Mouse (Mus musculus): ENCODE measurements at regions not wholly inside any gene's neighbourhood (a gene's known extent, or its start where the extent isn't known, plus 50 kb on each side); places are given as distances from the start of the nearest gene placed in this dataset.

DNA sequence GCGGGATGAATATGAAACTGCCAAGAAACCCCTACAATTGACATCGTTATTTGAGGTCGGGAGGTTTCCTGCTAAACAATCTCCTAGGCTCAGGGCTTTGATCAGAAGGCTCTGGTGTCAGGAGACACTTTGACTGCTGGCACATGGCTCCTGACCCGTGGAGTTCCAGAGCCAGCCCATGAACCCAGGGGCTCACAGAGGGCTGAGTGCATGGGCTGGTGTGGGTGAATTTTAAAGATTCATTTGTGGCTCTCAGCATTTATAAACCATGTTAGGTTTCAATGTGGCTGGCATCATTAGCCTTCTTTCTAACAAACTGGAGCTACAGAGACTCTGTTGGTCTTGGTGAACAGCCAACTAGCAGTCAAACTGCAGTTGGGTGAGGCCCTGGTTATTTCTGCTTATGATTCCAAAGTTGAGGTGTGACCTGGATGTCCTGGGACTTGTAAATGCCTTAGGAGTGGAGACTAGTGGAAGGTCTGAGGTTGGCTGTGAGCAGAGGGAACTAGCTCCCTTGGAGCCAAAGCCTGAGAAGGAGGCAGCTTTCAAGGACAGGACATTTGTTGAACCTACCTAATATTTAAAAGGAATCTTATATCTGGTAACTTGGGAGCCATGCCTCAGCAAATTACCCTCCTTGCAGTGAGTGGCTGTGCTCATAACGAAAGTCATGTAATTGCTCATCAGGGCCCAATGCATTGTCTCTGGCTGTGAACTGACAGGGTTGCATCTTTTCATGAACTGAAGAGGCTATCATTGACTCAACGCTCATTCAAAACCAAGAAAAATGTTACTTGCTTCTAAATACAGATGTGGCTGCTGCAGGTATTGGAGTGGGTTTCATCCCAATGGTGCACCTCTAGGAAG lies 108.0 kb upstream of the Mki67 start:
- no peak for DNase-seq

DNA sequence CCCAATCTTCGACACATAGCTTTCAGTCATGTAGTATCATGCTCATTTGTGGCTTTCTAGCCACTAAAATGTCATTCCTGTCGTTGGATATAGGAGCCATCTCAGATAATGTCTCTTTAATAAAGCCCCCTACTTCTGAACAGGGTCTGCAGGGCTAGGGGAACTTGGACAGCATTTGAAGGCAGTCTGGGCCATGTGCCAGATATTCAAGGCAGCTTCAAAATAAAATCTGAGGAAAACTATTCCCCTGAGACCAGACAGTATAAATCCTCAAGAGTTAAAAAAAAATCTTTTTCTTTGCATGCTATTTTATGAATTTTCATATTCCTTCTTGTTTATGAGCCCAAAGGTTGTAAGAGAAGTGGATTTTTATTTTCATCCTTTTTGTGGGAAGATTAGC lies 113.1 kb upstream of the Mki67 start:
- no peak for DNase-seq

GRCm38 (mm10) chr7:135833425-135833824 lies 117.3 kb upstream of the Mki67 start:
- no peak for DNase-seq

DNA sequence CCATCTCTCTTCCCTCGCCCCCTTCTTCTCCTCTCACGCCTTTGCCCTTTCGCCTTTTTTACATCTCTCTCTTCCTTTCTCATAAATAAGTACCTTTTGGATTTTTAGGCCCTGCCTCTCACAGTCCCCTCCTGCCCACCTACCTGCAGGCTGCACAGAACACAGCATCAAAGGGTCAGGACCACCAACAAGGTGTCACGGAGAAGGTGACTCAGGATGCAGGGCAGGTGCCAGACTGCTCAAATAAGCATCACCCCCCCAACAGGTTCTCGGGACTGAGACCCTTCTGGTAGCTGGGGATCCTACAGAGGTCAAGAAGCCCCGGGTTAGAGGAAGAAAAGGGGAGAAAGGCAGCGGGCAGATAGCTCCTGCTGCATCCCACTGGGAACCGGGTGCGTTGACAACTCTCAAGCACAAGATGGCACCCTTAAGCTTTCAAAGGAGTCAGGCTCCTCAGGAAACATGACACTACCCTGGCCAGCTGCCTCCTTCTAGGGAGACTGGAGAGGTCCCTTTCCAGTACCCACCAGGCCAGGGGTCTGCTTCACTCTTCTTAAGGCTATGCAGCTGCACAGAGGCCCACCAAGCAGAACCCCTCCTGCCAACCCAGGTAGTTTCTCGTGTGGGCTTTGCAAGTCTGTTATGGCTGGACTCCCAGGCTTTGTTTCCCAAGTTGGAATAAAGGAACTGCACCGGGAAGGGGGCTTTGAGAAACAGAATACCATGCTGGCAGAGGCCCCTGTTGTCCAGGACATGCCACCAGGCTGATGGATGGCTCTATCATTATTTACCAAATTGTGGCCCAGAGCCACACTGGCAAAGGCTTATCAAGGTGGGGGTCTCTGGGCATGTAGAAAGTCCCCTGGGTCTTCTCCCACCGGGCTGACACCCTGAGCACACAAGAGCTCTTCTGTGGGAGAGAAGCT lies 120.9 kb upstream of the Mki67 start:
- DNase-seq: peak; percentile 86

DNA sequence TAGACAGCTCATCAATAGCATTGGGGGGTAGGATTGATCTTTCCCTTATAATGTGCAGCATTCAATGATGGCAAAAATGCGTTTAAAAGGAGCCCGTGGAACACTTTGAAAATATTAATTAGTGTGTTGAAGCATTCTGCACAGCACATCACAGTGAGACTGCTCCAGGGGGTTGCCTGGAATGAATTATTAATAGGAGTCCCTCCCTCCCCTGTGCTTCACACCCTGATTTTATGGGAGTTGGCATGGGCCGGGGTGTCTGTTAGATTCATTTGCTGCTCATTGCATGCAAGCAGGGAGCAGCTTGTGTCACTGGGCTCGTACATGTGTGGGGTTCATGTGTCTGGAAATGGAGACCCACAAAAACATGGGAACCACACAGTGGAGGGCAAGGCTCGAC lies 127.9 kb upstream of the Mki67 start:
- no peak for DNase-seq

GRCm38 (mm10) chr7:135847304-135847703 lies 131.1 kb upstream of the Mki67 start:
- no peak for DNase-seq

- DNase-seq: peak; percentile 7
Measured at GRCm38 (mm10) chr7:135848170-135848569, 132.0 kb upstream of the Mki67 start.

DNA sequence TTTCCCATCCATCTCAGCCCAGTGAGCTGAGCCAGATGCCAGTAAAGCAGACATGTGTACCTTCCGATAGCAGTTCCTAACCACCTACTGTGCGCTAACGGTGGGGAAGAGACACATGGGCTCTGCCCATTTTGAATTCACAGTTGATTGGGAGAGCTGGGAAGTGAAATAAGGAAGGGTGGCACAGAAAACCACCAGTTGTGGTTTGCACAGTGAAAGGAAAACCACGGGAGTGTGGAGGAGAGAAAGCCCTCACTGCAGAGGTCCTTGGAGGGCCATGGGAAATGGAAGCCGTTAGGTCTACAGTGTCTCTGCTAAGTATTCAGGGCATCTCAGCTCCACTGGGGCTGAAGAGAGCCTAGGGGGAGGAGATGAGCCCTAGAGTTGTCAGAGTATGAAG lies 132.7 kb upstream of the Mki67 start:
- no peak for DNase-seq

DNA sequence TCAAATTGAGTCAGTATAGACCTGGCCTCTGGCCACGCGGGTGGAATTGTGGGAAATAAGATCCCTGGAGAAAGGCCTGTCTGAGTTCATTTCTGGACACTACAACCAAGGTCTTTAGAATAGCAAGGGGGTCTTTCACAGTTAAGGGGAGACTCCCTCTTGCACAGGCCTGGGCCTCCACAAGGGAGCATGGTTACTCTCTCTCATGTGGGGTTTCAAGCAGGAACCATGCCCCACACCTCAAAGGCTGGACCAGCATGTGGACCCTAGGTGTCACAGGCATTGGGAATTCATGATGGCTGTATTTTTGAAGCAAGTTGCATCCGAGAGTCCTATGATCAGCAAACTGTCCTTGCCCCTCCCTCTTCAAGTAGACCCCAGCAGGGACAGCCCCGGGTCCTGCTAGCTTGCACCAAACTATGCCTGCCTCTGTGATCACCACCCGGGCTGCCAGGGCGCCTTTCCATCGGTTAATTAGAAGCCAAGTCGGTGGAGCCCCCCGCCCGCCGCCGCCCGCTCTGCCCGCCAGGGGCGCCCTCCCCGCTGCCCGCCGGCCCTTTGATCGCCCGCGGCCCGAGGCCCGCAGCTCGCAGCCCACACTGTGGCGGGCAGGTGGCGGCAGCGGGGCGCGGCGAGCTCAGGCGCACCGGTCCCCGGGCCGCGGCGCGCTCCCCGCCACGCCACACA lies 137.1 kb upstream of the Mki67 start:
- peak; percentile 24 for DNase-seq

- DNase-seq: no peak
Measured at GRCm38 (mm10) chr7:135853814-135854324, 137.7 kb upstream of the Mki67 start.

DNA sequence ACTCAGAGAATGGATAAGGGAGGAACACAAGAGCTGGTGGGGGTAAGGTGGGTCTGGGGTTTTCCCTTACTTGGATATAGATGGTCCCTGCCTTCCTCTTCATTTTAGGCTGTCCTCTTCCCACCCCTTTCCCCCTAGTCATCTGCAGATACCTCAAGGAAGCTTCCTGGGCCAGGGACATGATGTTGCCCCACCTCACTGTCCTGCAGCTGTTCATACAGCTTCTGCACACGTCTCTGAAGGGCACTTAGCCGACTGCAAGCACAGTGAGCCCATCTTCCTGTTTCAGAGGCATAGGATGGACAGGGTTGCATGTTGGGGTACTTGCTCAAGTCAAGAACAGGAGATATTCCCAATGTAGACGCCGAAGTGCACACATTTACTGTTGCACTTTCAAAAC lies 144.1 kb upstream of the Mki67 start:
- no peak for DNase-seq

DNA sequence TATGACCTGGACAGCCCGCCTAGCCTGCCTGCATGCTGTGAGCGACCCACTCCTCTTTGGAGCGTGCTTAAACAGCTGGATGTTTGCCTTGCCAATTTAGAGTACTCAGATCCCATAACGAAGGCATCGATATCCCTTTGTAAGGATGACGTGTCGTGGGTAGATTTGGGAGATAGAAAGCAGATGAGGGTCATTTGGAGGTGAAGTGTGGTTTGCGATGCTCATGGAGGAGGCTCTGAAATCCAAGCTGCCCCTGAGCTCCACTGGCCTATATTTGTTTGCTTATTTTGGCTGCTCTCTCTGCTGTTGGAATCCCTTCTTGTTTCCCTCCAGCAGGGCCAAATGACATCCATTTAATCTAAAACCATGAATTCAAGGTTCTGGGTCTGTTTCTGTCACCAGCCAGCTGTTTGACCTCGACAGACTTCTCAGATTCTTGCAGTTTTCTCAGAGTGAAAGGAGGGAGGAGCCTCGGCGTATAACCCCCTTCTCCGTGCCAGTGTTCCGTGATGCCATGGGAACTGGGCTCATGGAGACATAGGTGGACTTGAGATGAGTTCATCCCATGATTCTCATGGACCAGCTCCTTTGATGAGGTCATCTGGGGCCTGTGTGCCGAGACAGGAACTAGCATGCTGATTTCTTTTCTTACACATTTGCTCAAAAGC lies 144.7 kb upstream of the Mki67 start:
- DNase-seq: peak; percentile 40

DNA sequence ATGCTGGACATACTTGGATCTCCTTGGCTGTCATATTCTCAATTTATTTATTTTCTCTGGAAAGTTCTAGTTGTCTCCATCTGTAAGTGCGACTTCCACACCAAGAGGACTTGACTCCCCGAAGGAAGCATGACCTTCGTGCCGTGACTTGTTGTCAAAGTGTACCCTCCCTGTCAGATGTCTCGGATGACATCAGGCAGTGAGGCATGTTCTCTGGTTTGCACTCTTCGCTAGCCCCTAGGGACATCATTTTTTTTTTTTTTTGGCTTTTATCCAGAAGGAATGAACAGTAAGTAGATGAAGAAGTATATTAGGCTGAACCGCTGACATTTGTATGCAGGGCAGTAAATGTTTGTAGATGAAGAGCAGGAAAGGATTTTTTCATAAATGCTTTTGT lies 145.2 kb upstream of the Mki67 start:
- DNase-seq: peak; percentile 38

GRCm38 (mm10) chr7:135863581-135864426 lies 147.6 kb upstream of the Mki67 start:
- no peak for DNase-seq

DNA sequence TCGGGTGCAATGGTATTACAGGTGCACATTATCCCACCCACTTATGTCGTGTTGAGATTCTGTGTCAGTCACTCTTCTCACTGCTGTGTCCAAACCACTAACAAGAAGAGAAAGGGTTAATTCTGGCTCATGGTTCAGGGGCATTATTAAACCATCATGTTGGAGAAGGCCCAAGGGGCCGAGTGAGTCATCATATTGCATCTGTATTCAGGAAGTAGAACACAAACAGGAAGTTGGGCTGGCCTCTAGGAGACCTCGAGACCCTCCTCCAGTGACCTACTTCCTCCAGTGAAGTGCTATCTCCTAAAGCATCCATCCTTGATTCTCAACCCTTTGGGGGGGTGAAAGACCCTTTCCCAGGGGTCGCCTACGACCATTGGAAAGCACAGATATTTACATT lies 154.8 kb upstream of the Mki67 start:
- peak; percentile 24 for DNase-seq

- DNase-seq: no peak
Measured at GRCm38 (mm10) chr7:135877091-135877874, 161.1 kb upstream of the Mki67 start.

DNA sequence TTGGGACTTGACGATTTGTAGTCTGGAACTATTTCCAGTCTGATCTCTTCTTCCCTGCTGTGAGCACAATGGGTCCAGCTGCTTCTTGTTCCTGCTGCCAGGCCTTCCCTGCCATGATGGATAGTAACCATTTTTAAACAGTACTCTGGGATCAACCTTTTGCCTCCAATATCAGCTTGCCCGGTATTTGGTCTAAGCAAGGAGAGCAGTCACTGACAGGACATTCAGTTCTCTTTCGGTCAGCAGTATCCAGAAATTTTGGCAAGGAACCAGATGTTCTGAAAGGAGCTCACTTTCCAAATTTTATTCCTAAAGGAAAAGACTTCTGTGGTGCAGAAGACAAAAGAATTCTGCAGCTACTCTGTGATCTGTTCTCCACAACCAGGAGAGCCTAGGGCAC lies 162.6 kb upstream of the Mki67 start:
- DNase-seq: peak; percentile 8

DNA sequence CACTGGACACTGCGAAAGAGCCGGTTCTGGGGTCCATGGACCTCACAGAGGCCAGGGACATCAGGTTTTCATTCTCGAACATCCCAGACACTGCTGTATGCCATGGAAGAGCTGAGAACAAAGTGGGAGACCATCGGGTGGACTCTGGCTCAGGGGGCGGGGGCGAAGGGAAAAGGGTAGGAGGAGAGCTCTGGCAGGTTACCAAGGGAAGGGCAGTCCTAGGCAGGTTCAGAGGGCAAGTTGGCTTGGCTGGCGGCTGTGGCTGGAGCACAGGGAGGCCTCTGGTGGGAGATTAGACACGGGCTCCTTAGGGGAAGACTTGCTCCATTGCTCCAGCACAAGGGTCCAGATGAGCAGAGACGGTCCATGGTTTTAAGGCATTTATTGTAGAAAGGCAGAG lies 164.3 kb upstream of the Mki67 start:
- DNase-seq: no peak

- no peak for DNase-seq
Measured at GRCm38 (mm10) chr7:135882306-135882705, 166.1 kb upstream of the Mki67 start.

GRCm38 (mm10) chr7:135888598-135888997 lies 172.4 kb upstream of the Mki67 start:
- no peak for DNase-seq

Measured in lung, postnatal 10 days (tissue).